Mouse (Mus musculus) cerebellum, adult 11-12 months (tissue): ENCODE data around the gene Disp3.

Experiments used
- DNase-seq: peaks from one replicate; pipeline ENCODE4 v3.0.0; 2022

Gene Disp3

GRCm38 (mm10) chr4:148287476-148288054, at the start of gene Disp3:
TSS of gene Disp3 (minus strand) at chr4:148287965.
- no peak for DNase-seq

- no peak for DNase-seq
These were observed 42.5 kb upstream of the Disp3 start for GRCm38 (mm10) chr4:148330269-148330668.

- DNase-seq, result no peak
These were observed 41.7 kb upstream of the Disp3 start for GRCm38 (mm10) chr4:148329431-148329830.

GRCm38 (mm10) chr4:148328237-148328636, 40.5 kb upstream of the Disp3 start:
- no peak for DNase-seq

- DNase-seq, result no peak
These were observed 39.7 kb upstream of the Disp3 start for GRCm38 (mm10) chr4:148327266-148327997.

GRCm38 (mm10) chr4:148326791-148327190, 39.0 kb upstream of the Disp3 start:
- DNase-seq, result no peak

- DNase-seq, result no peak
These were observed 38.2 kb upstream of the Disp3 start for GRCm38 (mm10) chr4:148325951-148326350.

GRCm38 (mm10) chr4:148325057-148325456, 37.3 kb upstream of the Disp3 start:
- DNase-seq, result no peak

- peak; percentile 28 for DNase-seq
These were observed 34.4 kb upstream of the Disp3 start for GRCm38 (mm10) chr4:148322152-148322551.

GRCm38 (mm10) chr4:148319366-148319765, 31.6 kb upstream of the Disp3 start:
- no peak for DNase-seq

GRCm38 (mm10) chr4:148315377-148316175, 27.8 kb upstream of the Disp3 start:
- no peak for DNase-seq

GRCm38 (mm10) chr4:148314396-148314795, 26.6 kb upstream of the Disp3 start:
- DNase-seq, result peak; percentile 17

GRCm38 (mm10) chr4:148313601-148314000, 25.8 kb upstream of the Disp3 start:
- no peak for DNase-seq

GRCm38 (mm10) chr4:148312296-148313116, 24.7 kb upstream of the Disp3 start:
- no peak for DNase-seq

- peak; percentile 21 for DNase-seq
These were observed 23.1 kb upstream of the Disp3 start for GRCm38 (mm10) chr4:148310845-148311244.

- no peak for DNase-seq
These were observed 22.4 kb upstream of the Disp3 start for GRCm38 (mm10) chr4:148310126-148310525.

- peak; percentile 62 for DNase-seq
These were observed 18.8 kb upstream of the Disp3 start for GRCm38 (mm10) chr4:148306406-148307083.

- DNase-seq, result no peak
These were observed 11.0 kb upstream of the Disp3 start for GRCm38 (mm10) chr4:148298720-148299119.

- DNase-seq, result no peak
These were observed 9.9 kb upstream of the Disp3 start for GRCm38 (mm10) chr4:148297640-148298039.

- DNase-seq, result no peak
These were observed 5.6 kb upstream of the Disp3 start for GRCm38 (mm10) chr4:148293319-148293718.

GRCm38 (mm10) chr4:148291849-148292248, 4.1 kb upstream of the Disp3 start:
- no peak for DNase-seq

GRCm38 (mm10) chr4:148291080-148291479, 3.3 kb upstream of the Disp3 start:
- no peak for DNase-seq
